17 mouse cellular contexts compared by ENCODE assay signal in genomic region chr11:102780986-102781351, GRCm38 (mm10). TPM values are rescaled to one million over a fixed set of nuclear protein-coding genes. Genes with fewer than 3 reads are reported as not detected.
DNase-seq lines count a peak whose midpoint lies in the region; ATAC-seq and TF ChIP-seq lines count a peak whose summit lies in the region.
"Had no signal": no experiment of that assay in that cellular context is flagged by ENCODE, and none has a peak within 500 bp of the region (broad histone marks: within the 10 kb centered on the region; RNA-seq: fewer than 3 reads in every experiment).

No protein-coding gene starts in this region.

- H3K9ac ChIP-seq in heart, embryonic 15.5 days = no peak overlapping the region
- peak overlapping the region; percentile 1; the same call in 1 of the 2 replicates for H3K9ac ChIP-seq in heart, embryonic 16.5 days (ENCODE audit: low read length)
- H3K9ac ChIP-seq in liver, postnatal 0 days (replicated peaks) = no peak overlapping the region
- H3K9ac ChIP-seq: embryonic facial prominence, embryonic 15.5 days; liver, embryonic 15.5 days had no signal

- no peaks in the 10 kb centered on the region for H3K9me3 ChIP-seq in heart, embryonic 15.5 days (replicated peaks)
- no peaks in the 10 kb centered on the region for H3K9me3 ChIP-seq in heart, embryonic 16.5 days (replicated peaks; ENCODE audit: control insufficient read depth, low read length)
- H3K9me3 ChIP-seq in liver, postnatal 0 days (ENCODE audit: low read length) = no peaks in the 10 kb centered on the region
- H3K9me3 ChIP-seq: embryonic facial prominence, embryonic 15.5 days; liver, embryonic 15.5 days had no signal

- H3K27me3 ChIP-seq in heart, embryonic 15.5 days = no peaks in the 10 kb centered on the region
- H3K27me3 ChIP-seq in heart, embryonic 16.5 days (ENCODE audit: control insufficient read depth, insufficient read depth, low read length) = no peaks in the 10 kb centered on the region
- peaks cover 11% of the 10 kb centered on the region; the same call in 1 of the 2 replicates for H3K27me3 ChIP-seq in liver, postnatal 0 days (ENCODE audit: insufficient read depth, low read length)
- H3K27me3 ChIP-seq: embryonic facial prominence, embryonic 15.5 days had no signal

- H3K27ac ChIP-seq in gastrocnemius, adult 2 months = peak overlapping the region; percentile 87
- H3K27ac ChIP-seq in heart, embryonic 15.5 days = peak overlapping the region; percentile 47; the same call in 1 of the 2 replicates
- H3K27ac ChIP-seq in left cerebral cortex, adult 2 months = peak overlapping the region; percentile 5; the same call in 1 of the 2 replicates
- peak overlapping the region; percentile 17; the same call in 1 of the 2 replicates for H3K27ac ChIP-seq in heart, embryonic 16.5 days (ENCODE audit: low read length)
- no peak overlapping the region for H3K27ac ChIP-seq in liver, postnatal 0 days (ENCODE audit: low read depth)
- H3K27ac ChIP-seq: embryonic facial prominence, embryonic 15.5 days; liver, embryonic 15.5 days had no signal

- DNase-seq in gastrocnemius, adult 2 months = no peak
- no peak for DNase-seq in gastrocnemius, postnatal 14 days
- DNase-seq in heart, adult 18-20 months = no peak
- DNase-seq in left cerebral cortex, adult 2 months (ENCODE audit: extremely low spot score in 1 of 2, low spot score in 2 of 2) = no peak
- DNase-seq in left cerebral cortex, adult 9 months (ENCODE audit: low spot score in 2 of 2) = no peak
- no peak for DNase-seq in liver, postnatal 0 days
- DNase-seq: adrenal gland, postnatal 10 days; layer of hippocampus, adult 9-11 months; thymus, postnatal 25 days had no signal

- intact Hi-C loops in gastrocnemius, adult 2 months (cut with DNase I) = no loop called here
- intact Hi-C loops in gastrocnemius, postnatal 14 days (cut with DNase I; ENCODE audit: low total_unique reads) = no loop called here
- intact Hi-C loops in left cerebral cortex, adult 2 months (cut with DNase I) = no loop called here

- TF ChIP-seq CTCF in gastrocnemius, adult 2 months (IDR thresholded peaks at IDR 0.05) = no peak
- no peak for TF ChIP-seq CTCF in left cerebral cortex, adult 2 months (IDR thresholded peaks at IDR 0.05)
- TF ChIP-seq CTCF in liver, postnatal 0 days (IDR thresholded peaks at IDR 0.05; ENCODE audit: low read depth) = no peak

- peak overlapping the region; percentile 33 for H3K4me3 ChIP-seq in gastrocnemius, adult 2 months
- no peak overlapping the region for H3K4me3 ChIP-seq in heart, embryonic 15.5 days
- no peak overlapping the region for H3K4me3 ChIP-seq in left cerebral cortex, adult 2 months
- no peak overlapping the region for H3K4me3 ChIP-seq in heart, embryonic 16.5 days (ENCODE audit: low read length)
- H3K4me3 ChIP-seq in liver, postnatal 0 days (ENCODE audit: low read depth, low read length) = no peak overlapping the region
- H3K4me3 ChIP-seq: embryonic facial prominence, embryonic 15.5 days; liver, embryonic 15.5 days had no signal

- 29% methylated on average over 10 of the region's 10 CpGs for WGBS in heart, embryonic 15.5 days
- 30% methylated on average over 10 of the region's 10 CpGs for WGBS in heart, embryonic 16.5 days
- WGBS in liver, postnatal 0 days (ENCODE audit: insufficient replicate concordance) = 63% methylated on average over 10 of the region's 10 CpGs

- TF ChIP-seq EP300 in liver, postnatal 0 days (IDR thresholded peaks at IDR 0.05; ENCODE audit: low read depth) = no peak

- H3K4me2 ChIP-seq in heart, embryonic 15.5 days = peak overlapping the region; percentile 39
- peak overlapping the region; percentile 5; the same call in 1 of the 2 replicates for H3K4me2 ChIP-seq in heart, embryonic 16.5 days (ENCODE audit: low read depth, low read length)
- no peak overlapping the region for H3K4me2 ChIP-seq in liver, postnatal 0 days (ENCODE audit: low read depth, low read length)
- H3K4me2 ChIP-seq: embryonic facial prominence, embryonic 15.5 days; liver, embryonic 15.5 days had no signal

- no peaks in the 10 kb centered on the region for H3K36me3 ChIP-seq in heart, embryonic 15.5 days
- H3K36me3 ChIP-seq in heart, embryonic 16.5 days (ENCODE audit: control insufficient read depth, insufficient read depth) = no peaks in the 10 kb centered on the region
- H3K36me3 ChIP-seq in liver, postnatal 0 days (replicated peaks; ENCODE audit: insufficient read depth, low read length) = no peaks in the 10 kb centered on the region
- H3K36me3 ChIP-seq: liver, embryonic 15.5 days had no signal

- peaks cover 70% of the 10 kb centered on the region for H3K4me1 ChIP-seq in heart, embryonic 15.5 days (replicated peaks)
- H3K4me1 ChIP-seq in heart, embryonic 16.5 days (ENCODE audit: control insufficient read depth, insufficient read depth, low read length) = peaks cover 56% of the 10 kb centered on the region
- H3K4me1 ChIP-seq in liver, postnatal 0 days (ENCODE audit: insufficient read depth) = 0 out of 2 replicates have a peak, but pooled peaks cover 3% of the 10 kb centered on the region
- H3K4me1 ChIP-seq: liver, embryonic 15.5 days had no signal

- ATAC-seq in heart, embryonic 15.5 days (replicated peaks; ENCODE audit: insufficient number of reproducible peaks, insufficient read depth, low FRiP score, low read depth) = no peak
- ATAC-seq in heart, embryonic 16.5 days (replicated peaks; ENCODE audit: extremely low read depth, insufficient read depth, low FRiP score) = no peak
- no peak for ATAC-seq in liver, postnatal 0 days

RNA-seq across cellular contexts. Expression of gene Adam11, which starts 19.7 kb away (rescaled TPM):
- total RNA-seq in gastrocnemius, adult 2 months (2021) = under 1 TPM; 0.33 to 0.67 TPM
- total RNA-seq in gastrocnemius, postnatal 14 days (2021) = 1 to 10 TPM in 1 of 2 experiments, under 1 TPM in 1; 0.84 to 1.4 TPM
- polyA plus RNA-seq in heart, embryonic 15.5 days (2015; fragmentation: Nextera tagmentation; extraction: Ambion mirVana) = 5.5 and 6.7 TPM in 2 replicates
- 1 to 10 TPM; 6.6 to 7.5 TPM for total RNA-seq in heart, adult 18-20 months (2021)
- total RNA-seq in left cerebral cortex, adult 2 months (2021) = 100 to 1,000 TPM; 128 to 140 TPM
- 5.2 and 5.3 TPM in 2 replicates for polyA plus RNA-seq in heart, embryonic 16.5 days (2015; fragmentation: Nextera tagmentation; extraction: Ambion mirVana)
- 0.20 and 0.22 TPM in 2 replicates for polyA plus RNA-seq in liver, postnatal 0 days (2015; fragmentation: Nextera tagmentation; extraction: Ambion mirVana)

RNA-seq across cellular contexts. Expression of gene Gjc1, which starts 38.5 kb away (rescaled TPM):
- 1 to 10 TPM; 4.4 to 6.4 TPM for total RNA-seq in gastrocnemius, adult 2 months (2021)
- 10 to 100 TPM; 15.2 to 17.9 TPM for total RNA-seq in gastrocnemius, postnatal 14 days (2021)
- polyA plus RNA-seq in heart, embryonic 15.5 days (2015; fragmentation: Nextera tagmentation; extraction: Ambion mirVana) = 46.6 and 48.5 TPM in 2 replicates
- 10 to 100 TPM; 17.2 to 18.2 TPM for total RNA-seq in heart, adult 18-20 months (2021)
- 1 to 10 TPM; 6.1 to 6.6 TPM for total RNA-seq in left cerebral cortex, adult 2 months (2021)
- polyA plus RNA-seq in heart, embryonic 16.5 days (2015; fragmentation: Nextera tagmentation; extraction: Ambion mirVana) = 45.5 and 46.3 TPM in 2 replicates
- polyA plus RNA-seq in liver, postnatal 0 days (2015; fragmentation: Nextera tagmentation; extraction: Ambion mirVana) = 1.4 and 1.6 TPM in 2 replicates
- total RNA-seq: megakaryocyte-erythroid progenitor cell, adult 5-6 weeks had no signal

RNA-seq across cellular contexts. Expression of gene Higd1b, which starts 54.7 kb away (rescaled TPM):
- 1 to 10 TPM; 2.4 to 5.4 TPM for total RNA-seq in gastrocnemius, adult 2 months (2021)
- 1 to 10 TPM; 4.8 to 8.3 TPM for total RNA-seq in gastrocnemius, postnatal 14 days (2021)
- polyA plus RNA-seq in heart, embryonic 15.5 days (2015; fragmentation: Nextera tagmentation; extraction: Ambion mirVana) = 3.3 and 4.3 TPM in 2 replicates
- 10 to 100 TPM; 10.6 to 15.7 TPM for total RNA-seq in heart, adult 18-20 months (2021)
- total RNA-seq in left cerebral cortex, adult 2 months (2021) = 1 to 10 TPM; 6.1 to 8.1 TPM
- 6.4 and 9.9 TPM in 2 replicates for polyA plus RNA-seq in heart, embryonic 16.5 days (2015; fragmentation: Nextera tagmentation; extraction: Ambion mirVana)
- polyA plus RNA-seq in liver, postnatal 0 days (2015; fragmentation: Nextera tagmentation; extraction: Ambion mirVana) = not detected in 2 replicates
- total RNA-seq: megakaryocyte-erythroid progenitor cell, adult 5-6 weeks had no signal
- polyA plus RNA-seq: C2C12; forebrain, embryonic 11.5 days; kidney, embryonic 14.5 days; liver, embryonic 15.5 days had no signal

Comparison
In these comparisons a context has a peak if more than half of its experiments do, and no peak if none do; other contexts are left out.
1. RNA of gene Adam11, which starts 19.7 kb away (total RNA-seq): 128 to 140 TPM in left cerebral cortex, adult 2 months; 6.6 to 7.5 TPM in heart, adult 18-20 months, 0.84 to 1.4 TPM in gastrocnemius, postnatal 14 days and 0.33 to 0.67 TPM in gastrocnemius, adult 2 months; every median in the first group is over 10 times any median in the second.